Mouse (Mus musculus) lung, adult 2 months (tissue): ENCODE results near the gene Mast4. TPM values are rescaled to one million over a fixed set of nuclear protein-coding genes. Genes with fewer than 3 reads are reported as not detected.

Experiments used
- DNase-seq: peaks from one replicate; pipeline ENCODE4 v3.0.0; 2022
- H3K4me1 ChIP-seq: fragments of 200-500 bp; 2 replicates; pipeline ENCODE4 v1.6.1; 2011; ENCODE audit warnings: low read length; ENCODE audit not compliant: control insufficient read depth, insufficient read depth
- H3K4me3 ChIP-seq: fragments of 200-500 bp; replicated peaks from 2 replicates; pipeline ENCODE3; 2011; ENCODE audit warnings: low read depth, mild to moderate bottlenecking, control low read depth, low read length; ENCODE audit errors: extremely low read depth
- CTCF ChIP-seq: fragments of 200-500 bp; IDR thresholded peaks from 2 replicates; pipeline ENCODE4 v1.5.1; 2011; ENCODE audit warnings: mild to moderate bottlenecking, low read length, control low read depth; ENCODE audit not compliant: insufficient read depth
- POLR2A ChIP-seq: fragments of 200-500 bp; IDR thresholded peaks from 2 replicates; pipeline ENCODE4 v1.6.1; 2011; ENCODE audit warnings: low read depth, mild to moderate bottlenecking, control low read depth, low read length, borderline replicate concordance; ENCODE audit errors: extremely low read depth
- WGBS: fragments of 180-500 bp; shearing (Covaris S2); methylation state at CpG from one replicate; pipeline ENCODE4 v1.1.7; 2018; 5-methylcytosine and 5-hydroxymethylcytosine counted together
- polyA plus RNA-seq: library from polyadenylated mRNA; depleted of rRNA; stranded (reverse); fragments of >200 nt; gene quantifications from 2 replicates; pipeline ENCODE4 v1.2.3, GENCODE M21; 2012

Gene Mast4
- polyA plus RNA-seq, 1 experiment: 14.9 TPM

DNA sequence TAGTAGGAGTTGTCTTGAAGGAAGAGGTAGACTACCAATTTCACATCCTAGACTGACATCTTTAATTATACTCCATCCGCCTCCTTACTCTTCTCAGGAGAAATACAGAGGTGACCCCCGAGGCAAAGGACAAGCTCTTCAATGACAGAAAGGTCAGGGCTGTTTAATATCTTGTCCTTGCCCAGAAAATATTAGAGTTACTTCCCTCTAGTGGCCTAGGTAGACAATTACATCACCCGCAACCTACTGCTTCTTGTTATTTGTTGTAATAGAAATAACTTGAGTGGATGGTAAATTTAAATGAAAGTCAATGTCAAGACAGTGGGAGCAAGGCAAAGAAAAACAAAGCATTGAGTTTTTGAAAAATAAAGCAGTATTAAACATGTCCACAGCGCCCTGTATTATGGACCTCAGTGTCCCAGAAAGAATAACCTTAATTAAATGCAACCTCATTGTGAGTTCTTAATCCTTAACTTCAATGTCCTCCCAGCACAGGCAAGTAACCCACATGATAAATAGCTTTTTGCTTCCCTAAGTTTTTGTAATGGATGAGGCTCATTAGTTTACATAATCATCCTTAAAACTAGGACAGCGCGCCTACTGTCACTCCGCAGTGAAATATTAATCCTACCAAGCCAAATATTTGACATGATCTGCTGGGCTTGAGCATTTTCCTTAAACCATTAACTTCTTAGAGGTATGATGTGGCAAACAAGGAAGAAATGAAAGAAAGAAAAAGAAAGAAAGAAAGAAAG, 408.3 kb downstream of the Mast4 start:
- whole genome bisulfite sequencing: 86% methylated on average over 7 of the region's 7 CpGs

GRCm38 (mm10) chr13:102919741-102920140, 414.6 kb downstream of the Mast4 start:
- Histone ChIP-seq H3K4me1 (no peaks in the 10 kb centered on the region), H3K4me3 (no peak overlapping the region)
- 89% methylated on average over 7 of the region's 7 CpGs for WGBS
- TF ChIP-seq CTCF: no peak
- TF ChIP-seq POLR2A: no peak
- no peak for DNase-seq

More for the DNA sequence above, 408.3 kb downstream of the Mast4 start:
- Histone ChIP-seq H3K4me3 (no peak overlapping the region), H3K4me1 (no peaks in the 10 kb centered on the region)
- TF ChIP-seq CTCF: peak; percentile 13; the same call in 1 of the 2 replicates
- no peak for TF ChIP-seq POLR2A
- DNase-seq: no peak

DNA sequence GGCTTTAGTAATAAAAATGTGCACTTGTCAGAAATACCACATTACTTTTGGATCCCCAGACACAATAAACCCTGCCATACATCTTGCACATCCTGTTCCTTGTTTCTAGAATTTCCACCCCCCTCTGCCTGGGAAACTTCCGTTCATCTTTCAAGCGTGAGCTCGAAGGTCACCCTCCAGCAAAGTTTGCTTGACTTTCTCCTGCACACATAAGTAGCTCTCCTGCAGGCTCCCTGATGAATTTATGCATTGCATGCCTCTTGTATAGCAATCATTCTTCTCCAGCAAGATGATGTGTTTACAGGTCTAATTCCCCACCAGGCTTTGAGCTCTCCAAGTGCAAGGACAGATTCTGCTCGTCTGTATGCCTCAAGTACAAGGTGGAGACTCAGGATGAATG, 415.7 kb downstream of the Mast4 start:
- no peak for TF ChIP-seq POLR2A
- 33% methylated on average over 4 of the region's 4 CpGs for WGBS
- no peaks in the 10 kb centered on the region for H3K4me1 ChIP-seq

GRCm38 (mm10) chr13:102915341-102915740, 419.0 kb downstream of the Mast4 start:
- no peaks in the 10 kb centered on the region for H3K4me1 ChIP-seq
- TF ChIP-seq POLR2A (no peak), CTCF (no peak)
- H3K4me3 ChIP-seq: no peak overlapping the region
- 75% methylated on average over 1 of the region's 1 CpGs for WGBS
- DNase-seq: no peak

More for the DNA sequence above, 415.7 kb downstream of the Mast4 start:
- no peak for DNase-seq
- H3K4me3 ChIP-seq: no peak overlapping the region

DNA sequence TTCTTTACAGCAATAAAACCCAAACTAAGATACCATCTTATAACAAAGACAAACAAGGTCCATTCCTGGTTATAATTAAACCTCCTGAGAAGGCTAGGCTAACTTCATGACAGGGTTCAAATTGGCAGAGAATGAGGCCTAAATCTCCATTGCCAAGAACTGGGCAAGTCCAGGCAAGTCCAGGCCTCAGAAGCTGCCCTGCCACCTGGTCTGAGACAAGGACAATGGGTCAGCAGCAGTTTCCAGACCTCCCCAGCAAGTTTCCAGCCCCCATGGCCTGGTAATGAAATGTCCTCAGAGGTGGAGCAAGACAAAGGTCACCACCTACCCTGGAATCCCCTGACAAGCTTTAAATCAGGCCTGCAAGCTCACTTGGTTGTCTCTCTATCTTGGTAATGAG, 419.5 kb downstream of the Mast4 start:
- TF ChIP-seq POLR2A: no peak
- TF ChIP-seq CTCF: no peak
- Histone ChIP-seq H3K4me1 (no peaks in the 10 kb centered on the region), H3K4me3 (no peak overlapping the region)
- DNase-seq: no peak

- TF ChIP-seq POLR2A: no peak
- no peak for TF ChIP-seq CTCF
Observed at GRCm38 (mm10) chr13:102913919-102914318, 420.4 kb downstream of the Mast4 start.

DNA sequence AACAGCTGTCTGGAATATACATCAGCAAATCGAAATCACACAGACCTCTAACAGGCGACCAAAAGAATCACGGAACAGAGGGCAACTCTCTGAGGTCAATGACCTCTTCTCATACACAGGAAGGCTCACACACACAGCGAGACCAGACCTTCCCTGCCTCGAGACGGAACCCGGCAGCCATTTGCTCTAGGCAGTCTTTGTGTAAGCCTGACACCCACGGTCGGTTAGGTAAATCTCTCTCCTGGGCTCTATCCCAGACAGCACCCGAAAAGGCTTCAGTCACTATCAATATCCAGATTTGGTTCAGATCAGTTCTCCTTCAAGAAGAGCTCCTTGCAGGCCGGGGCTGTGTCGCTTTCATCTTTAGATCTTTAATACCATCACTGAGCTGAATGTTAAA, 421.4 kb downstream of the Mast4 start:
- no peak for DNase-seq
- H3K4me1 ChIP-seq: no peaks in the 10 kb centered on the region
- TF ChIP-seq CTCF: no peak
- no peak for TF ChIP-seq POLR2A
- 92% methylated on average over 12 of the region's 12 CpGs for WGBS
- no peak overlapping the region for H3K4me3 ChIP-seq

More at GRCm38 (mm10) chr13:102913919-102914318, 420.4 kb downstream of the Mast4 start:
- H3K4me1 ChIP-seq: no peaks in the 10 kb centered on the region
- no peak for DNase-seq
- 82% methylated on average over 2 of the region's 2 CpGs for WGBS
- no peak overlapping the region for H3K4me3 ChIP-seq

- no peak for DNase-seq
- 84% methylated on average over 5 of the region's 5 CpGs for WGBS
- H3K4me3 ChIP-seq: no peak overlapping the region
- no peaks in the 10 kb centered on the region for H3K4me1 ChIP-seq
- TF ChIP-seq POLR2A (no peak), CTCF (no peak)
Observed at GRCm38 (mm10) chr13:102909654-102910418, 424.5 kb downstream of the Mast4 start.

DNA sequence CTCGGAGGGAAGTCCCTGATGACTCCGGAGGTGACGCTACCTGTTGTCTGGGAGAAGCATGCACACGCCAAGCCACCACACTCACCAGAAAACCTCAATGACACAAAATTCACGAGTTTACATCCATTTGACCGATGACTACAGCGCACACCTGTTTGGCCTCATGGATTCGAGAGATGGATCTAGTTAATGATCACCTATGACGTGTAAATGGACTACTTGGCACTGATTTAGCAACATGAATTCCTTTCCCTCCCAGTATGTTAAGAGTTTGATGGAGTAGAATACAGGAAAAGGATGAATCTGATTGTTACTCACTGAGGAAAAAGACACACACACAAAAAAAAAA, 427.7 kb downstream of the Mast4 start:
- WGBS: 7% methylated on average over 9 of the region's 9 CpGs
- no peak for TF ChIP-seq CTCF
- no peak for TF ChIP-seq POLR2A
- DNase-seq: no peak

More for the DNA sequence above, 427.7 kb downstream of the Mast4 start:
- peak overlapping the region; percentile 74 for H3K4me3 ChIP-seq
- peaks cover 8% of the 10 kb centered on the region for H3K4me1 ChIP-seq
